Mouse (Mus musculus): ENCODE measurements around the gene Serinc4. TPM values are rescaled to one million over a fixed set of nuclear protein-coding genes. Genes with fewer than 3 reads are reported as not detected.
"Not testable (repeated sequence)": the region's sequence is repeated elsewhere in the genome, so short reads cannot be mapped to it uniquely, and the experiment has no call there.

Gene Serinc4
- total RNA-seq (2021): under 1 TPM; 0.16 to 0.19 TPM

- peak; percentile 85 for DNase-seq
Measured at GRCm38 (mm10) chr2:121456692-121457642, at the start of gene Serinc4. Gene Serinc4 (minus strand): TSS chr2:121456781.

GRCm38 (mm10) chr2:121501550-121501949 lies 45.0 kb upstream of the Serinc4 start:
- not testable (repeated sequence) for DNase-seq

DNA sequence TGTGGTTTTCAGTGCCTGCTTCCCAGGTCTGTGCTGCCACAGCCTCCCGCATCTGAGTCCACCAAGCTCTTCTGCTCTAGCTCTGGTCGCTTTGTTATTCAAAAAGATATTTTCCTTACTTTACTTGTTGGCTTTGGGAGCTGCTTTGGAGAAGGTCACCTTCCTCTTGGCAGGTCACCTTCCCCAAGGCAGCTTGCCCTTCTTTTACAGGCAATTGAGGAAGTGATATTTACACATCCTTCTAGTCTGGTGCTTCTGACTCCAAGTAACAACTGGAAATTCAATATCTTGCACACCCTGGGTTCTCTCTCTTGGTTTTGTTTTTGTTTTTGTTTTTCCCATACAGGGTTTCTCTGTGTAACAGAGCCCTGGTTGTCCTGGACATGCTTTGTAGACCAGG lies 27.8 kb upstream of the Serinc4 start:
- DNase-seq: not testable (repeated sequence)

- no peak for DNase-seq
Measured at GRCm38 (mm10) chr2:121483576-121483975, 27.0 kb upstream of the Serinc4 start.

DNA sequence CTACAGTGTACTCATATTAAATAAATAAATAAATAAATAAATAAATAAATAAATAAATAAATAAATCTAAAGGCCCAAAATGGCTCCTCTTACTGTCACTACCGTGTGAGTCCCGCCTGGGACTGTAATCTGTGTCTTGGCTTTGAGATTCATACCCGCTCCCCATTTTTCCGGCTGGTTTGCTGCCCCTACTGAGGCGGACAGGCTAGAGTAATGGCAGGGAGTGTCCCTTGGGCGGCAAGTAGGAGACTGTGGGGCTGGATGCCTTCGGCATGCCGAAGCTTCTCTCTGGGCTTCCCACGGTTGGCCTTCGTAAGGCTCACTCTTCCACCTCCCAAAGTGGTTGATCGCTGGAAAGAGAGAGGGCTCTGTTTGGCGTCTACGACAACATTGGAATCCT lies 24.3 kb upstream of the Serinc4 start:
- not testable (repeated sequence) for DNase-seq

- DNase-seq: peak; percentile 36
Measured at GRCm38 (mm10) chr2:121480498-121480897, 23.9 kb upstream of the Serinc4 start.

DNA sequence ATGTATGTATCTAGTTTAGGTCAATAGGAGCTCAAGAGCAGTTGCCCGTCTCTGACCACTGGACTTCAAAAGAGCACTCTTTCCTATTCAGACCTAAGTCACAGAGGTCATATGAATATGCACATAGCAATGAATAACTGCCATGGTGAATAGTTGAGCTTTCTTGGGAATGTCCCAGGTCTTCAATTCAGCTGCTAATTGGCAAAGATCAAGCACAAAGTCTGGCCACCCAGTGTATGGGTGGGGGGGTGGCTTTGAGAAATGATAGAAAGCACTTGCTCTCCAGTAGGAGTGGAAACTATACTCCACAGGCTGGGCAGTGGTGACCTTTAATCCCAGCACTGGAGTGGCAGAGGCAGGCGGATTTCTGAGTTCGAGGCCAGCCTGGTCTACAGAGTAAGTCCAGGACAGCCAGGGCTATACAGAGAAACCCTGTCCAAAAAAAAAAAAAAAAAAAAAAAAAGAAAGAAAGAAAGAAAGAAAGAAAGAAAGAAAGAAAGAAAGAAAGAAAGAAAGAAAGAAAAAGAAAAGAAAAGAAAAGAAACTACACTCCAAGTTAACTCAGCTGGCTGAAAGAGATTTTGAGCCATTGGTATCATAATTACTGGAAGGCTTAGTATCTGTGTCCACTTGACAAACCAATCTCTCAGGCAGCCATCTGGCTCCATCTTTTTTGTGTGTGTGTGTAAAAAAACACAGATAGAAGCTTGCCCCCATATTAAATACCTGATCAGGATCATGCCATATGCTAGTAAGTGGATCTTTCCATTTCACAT lies 21.1 kb upstream of the Serinc4 start:
- DNase-seq: no peak

GRCm38 (mm10) chr2:121475306-121475705 lies 18.7 kb upstream of the Serinc4 start:
- DNase-seq: not testable (repeated sequence)

DNA sequence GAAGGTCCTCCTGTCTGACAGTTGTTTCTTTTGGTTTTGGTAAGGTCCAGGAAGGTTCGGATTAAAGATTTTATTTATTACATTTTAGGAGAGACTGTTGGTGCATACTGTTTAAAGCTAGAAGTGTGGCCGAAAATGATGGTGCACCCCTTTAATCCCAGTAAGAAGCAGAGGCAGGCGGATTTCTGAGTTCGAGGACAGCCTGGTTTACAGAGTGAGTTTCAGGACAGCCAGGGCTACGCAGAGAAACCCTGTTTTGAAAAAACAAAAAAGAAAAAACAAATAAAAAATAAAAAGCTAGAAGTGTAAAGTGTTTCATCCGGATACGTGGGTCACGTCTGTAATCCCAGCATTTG lies 17.6 kb upstream of the Serinc4 start:
- DNase-seq: no peak

DNA sequence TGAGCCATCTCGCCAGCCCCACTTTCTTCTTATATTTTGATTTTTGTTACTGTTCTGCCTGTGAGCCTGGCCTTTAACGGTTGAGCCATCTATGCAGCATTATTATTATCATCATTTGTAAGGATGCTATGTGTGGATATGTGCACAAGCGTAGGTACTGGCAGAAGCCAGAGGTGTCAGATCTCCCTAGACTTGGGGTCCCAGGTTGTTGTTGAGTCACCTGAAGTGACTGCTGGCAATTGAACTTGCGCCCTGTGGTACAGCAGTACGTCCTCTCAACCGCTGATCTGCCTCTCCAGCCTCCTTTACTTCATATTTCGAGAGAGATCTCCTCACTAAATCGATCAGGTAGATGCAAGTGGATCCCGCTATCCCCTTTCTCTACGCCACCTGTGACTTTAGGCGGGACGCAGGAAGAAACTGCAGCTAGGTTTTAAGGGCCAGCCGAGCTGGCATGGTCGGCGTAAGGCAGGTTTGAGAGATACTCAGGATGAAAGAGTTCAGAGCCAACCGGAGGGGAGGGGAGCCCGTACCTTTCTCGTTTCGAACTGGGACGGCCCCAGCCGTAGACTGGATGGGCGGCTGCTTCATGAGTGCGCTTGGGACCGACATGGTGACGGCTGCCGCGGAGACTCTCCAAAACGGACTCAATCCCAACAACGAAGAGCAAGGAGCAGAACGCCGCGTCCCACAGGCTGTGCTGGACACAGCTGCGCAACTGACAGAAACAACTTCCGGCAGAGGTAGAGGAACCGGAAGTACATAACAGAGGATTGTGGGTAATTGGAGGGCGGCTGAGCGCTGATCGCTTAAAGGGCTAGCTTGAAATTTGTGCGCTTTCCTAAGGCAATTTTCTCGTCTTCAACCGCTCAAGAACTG lies 17.0 kb upstream of the Serinc4 start, which contains the start of gene Mfap1b:
Mfap1b (minus strand) TSS at position 767 of the 879 bp plus-strand sequence.
- DNase-seq: peak; percentile 80

DNA sequence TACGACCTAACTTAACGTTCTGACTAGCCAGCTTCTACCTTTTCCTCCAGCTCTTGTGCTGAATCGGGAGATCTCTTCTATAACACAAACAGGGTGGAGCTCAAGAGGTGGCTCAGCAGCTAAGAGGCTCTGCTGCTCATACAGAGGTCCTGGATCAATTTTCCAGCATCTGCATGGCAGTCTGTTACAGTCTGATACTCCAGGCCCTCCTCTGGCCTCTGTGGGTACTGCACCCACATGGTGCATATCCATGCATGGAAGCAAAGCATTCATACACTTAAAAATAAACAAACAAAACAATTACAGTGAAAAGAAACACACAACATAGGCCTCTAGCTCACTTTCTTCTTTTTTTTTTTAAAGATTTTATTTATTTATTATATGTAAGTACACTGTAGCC lies 16.2 kb upstream of the Serinc4 start:
- DNase-seq: not testable (repeated sequence)

DNA sequence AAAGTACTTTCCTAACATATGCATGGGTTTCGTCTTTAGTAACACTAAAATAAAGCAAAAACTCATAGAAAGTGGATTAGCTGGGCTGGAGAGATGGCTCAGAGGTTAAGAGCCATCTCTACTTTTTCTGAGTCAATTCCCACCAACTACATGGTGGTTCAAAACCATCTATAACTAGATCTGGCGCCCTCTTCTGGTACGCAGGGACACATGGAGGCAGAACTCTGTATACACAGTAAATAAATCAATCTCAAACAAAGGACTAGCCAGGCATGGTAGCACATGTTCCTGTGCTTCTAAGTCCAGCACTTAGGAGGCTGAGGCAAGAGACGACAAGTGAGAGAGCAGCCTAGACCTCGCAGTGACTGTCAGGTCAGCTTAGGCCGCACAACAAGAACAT lies 12.4 kb upstream of the Serinc4 start:
- not testable (repeated sequence) for DNase-seq

GRCm38 (mm10) chr2:121460071-121460470 lies 3.5 kb upstream of the Serinc4 start:
- no peak for DNase-seq

DNA sequence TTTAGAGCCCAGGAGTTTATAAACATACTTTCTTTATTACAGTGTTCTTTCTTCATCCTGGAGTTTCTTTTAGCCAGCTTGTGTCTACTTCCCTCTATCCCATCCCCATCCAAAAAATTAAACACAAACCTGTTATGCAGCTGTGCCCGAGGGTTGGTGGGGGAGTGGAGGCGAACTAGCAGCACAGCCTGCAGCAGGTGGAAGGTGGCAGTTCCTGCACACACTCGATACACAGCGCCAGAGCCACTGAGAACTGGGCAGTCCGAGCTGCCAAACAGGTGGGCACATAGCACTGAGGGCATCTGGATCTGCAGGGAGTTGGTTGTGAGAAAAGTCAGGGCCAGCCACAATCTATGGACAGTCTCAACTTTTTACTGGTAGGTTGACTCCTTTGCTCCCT lies 1.0 kb downstream of the Serinc4 start:
- DNase-seq: no peak

DNA sequence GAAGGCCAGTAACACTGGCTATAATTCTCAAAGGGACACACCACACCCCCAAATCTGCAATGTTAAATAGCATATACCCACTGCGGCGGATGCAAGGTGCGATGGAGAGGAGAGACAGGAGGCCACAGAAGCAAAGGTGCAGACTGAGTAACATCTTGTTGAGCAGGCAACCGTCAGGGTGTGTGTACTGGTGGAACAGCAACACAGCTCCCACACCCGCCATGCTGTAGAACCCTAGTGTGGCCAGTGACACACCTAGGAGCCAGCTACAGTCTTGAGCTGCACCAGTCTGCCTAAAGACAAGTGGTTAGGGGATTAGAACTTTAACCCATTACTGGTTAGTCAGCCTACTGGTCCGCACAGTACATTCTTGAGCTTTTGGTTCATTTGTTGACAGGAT lies 2.7 kb downstream of the Serinc4 start:
- DNase-seq: no peak

- no peak for DNase-seq
Measured at GRCm38 (mm10) chr2:121452990-121453389, 3.6 kb downstream of the Serinc4 start, which contains the start of gene Hypk. Gene Hypk (plus strand): TSS chr2:121453290.

DNA sequence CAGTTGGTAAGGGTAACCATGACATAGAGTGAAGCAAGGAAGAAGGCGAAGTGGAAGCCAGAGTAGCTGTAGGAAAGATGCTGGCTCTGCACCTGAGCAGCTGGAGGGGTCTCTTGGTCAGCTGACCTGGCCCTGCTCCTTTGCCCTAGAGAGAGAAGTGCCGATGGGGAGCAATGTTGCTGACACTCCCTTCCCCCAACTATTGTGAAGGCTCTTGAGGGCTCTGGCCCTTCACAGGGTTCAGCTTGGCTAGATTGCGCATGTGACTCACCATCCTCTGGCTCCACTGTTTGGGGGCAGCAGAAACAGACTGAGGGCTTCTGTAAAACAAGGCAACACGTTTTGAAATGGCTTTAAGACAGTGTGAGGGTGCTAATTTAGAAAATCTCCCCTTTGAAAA lies 4.2 kb downstream of the Serinc4 start:
- DNase-seq: no peak

DNA sequence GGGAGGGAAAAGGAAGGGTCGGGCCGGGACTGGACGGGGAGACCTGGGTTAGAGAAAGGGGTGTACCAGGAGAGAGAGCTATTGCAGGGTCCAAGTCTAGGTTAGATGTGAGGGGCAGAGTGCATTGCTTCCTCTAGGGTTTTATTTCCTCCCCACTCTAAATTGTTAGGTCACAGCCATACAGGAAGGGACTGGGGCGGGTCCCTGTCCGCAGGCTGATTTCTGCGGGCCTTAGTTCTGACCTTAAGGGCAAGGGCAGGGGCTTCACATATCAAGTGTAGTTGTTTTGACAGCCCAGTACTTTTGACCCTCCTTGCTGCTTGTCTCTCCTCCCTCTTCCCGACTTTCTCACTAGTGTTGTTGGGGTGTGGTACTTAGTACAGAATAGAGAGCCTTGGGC lies 6.5 kb downstream of the Serinc4 start:
- peak; percentile 31 for DNase-seq

DNA sequence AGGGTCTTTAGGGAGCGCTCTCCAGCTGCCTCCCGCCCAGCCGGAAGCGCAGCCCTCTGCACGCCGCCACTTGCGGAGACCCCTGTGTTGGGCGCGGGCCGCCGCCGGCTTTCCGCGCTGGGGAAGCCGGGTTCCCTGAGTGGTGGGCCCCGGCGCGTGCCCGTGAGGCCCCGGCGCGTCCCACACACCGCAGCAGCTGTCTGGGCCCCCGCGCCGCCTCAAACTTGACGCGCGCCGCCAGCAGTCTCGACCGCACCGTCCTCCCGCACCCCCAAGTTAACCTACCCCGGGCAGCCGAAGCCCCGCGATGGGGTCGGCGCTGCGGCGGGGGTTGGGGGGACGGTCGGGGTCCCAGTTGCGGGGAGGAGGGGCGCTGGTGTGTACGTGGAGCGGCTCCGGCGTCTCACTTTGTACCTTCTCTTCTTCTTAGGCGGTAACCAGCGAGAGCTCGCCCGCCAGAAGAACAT lies 7.0 kb downstream of the Serinc4 start:
- no peak for DNase-seq

DNA sequence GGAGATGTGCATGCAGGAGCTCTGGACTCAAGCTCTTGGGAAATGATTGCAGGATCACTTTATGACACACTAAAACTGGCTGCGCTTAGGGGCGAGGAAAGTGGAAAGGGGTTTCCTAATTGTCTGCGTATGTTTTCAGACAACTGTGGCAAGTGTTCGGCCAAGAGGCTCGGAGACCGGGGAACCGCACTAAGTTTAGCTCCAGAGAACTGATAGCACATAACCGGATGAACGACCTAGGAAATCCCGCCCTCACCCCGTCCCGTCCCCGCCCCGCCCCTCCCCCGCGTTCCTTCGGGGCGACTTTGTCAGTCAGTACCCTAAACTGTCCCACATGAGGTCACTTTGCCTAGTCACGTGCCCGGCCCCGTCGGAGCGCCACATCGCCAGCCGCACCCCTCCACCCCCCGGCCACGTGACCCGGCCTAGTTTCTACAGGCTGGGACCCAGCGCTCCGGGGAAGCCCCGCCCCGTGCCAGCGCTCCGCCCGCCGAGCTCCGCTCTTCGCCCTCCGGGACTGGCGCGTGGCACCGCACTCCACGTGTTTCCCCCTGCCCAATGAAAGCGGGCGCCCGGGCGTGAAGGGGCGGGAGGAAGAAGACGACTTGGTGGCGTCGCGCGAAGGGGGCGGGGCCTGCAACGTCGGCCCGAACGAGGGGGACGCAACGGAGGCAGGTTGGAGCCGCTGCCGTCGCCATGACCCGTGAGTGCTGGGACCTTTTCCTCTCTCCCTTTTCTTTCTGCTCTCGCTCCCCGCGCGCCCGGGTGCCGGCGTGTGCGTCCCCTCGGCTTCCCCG lies 7.6 kb downstream of the Serinc4 start, which contains the start of gene Serf2:
Serf2 (plus strand) TSS at position 457 of the 797 bp plus-strand sequence.
- peak; percentile 100 for DNase-seq

DNA sequence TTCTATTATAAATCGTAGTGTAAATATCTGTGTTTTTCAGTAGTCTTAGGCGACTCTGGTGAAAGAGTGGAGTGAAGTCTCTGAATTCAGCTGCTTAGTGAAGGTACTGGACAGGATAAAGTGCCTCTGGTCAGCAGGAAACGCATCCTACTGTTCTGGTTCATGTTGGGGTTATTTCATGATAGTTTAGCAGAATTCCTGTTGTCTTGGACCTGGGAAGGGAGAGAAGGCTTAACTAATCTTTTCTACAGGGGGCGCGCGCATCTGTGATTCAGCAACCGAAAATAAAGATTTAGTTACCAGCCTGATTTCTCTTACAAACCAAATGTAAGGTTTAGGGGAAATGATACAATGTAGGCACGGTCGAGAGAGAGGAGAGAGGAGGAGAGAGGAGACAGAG lies 8.4 kb downstream of the Serinc4 start:
- peak; percentile 57 for DNase-seq

Measured in heart, postnatal 4 days (tissue).